Comparison of ENCODE assay signal across 20 mouse cellular contexts in genomic region chr13:64018586-64019141, GRCm38 (mm10).
DNase-seq lines count a peak whose midpoint lies in the region; ATAC-seq and TF ChIP-seq lines count a peak whose summit lies in the region.
"Had no signal": no experiment of that assay in that cellular context is flagged by ENCODE, and none has a peak within 500 bp of the region (broad histone marks: within the 10 kb centered on the region; RNA-seq: fewer than 3 reads in every experiment).

No protein-coding gene starts in this region.

- WGBS in forebrain, embryonic 15.5 days = 60% methylated on average over 10 of the region's 10 CpGs
- 90% methylated on average over 10 of the region's 10 CpGs for WGBS in forebrain, embryonic 12.5 days
- WGBS in stomach, embryonic 14.5 days = 66% methylated on average over 10 of the region's 10 CpGs
- 68% methylated on average over 10 of the region's 10 CpGs for WGBS in stomach, postnatal 0 days
- 59% methylated on average over 10 of the region's 10 CpGs for WGBS in stomach, embryonic 16.5 days

- peak; percentile 34 for ATAC-seq in forebrain, embryonic 15.5 days (replicated peaks)
- no peak for ATAC-seq in forebrain, embryonic 12.5 days (ENCODE audit: low FRiP score)
- no peak for ATAC-seq in stomach, embryonic 14.5 days (ENCODE audit: insufficient number of reproducible peaks, insufficient read depth, low FRiP score, low read depth)
- ATAC-seq in stomach, postnatal 0 days (ENCODE audit: low FRiP score, low TSS enrichment) = no peak
- no peak for ATAC-seq in stomach, embryonic 16.5 days (ENCODE audit: insufficient read depth, low FRiP score)

- H3K4me3 ChIP-seq in forebrain, embryonic 15.5 days = no peak overlapping the region
- no peak overlapping the region for H3K4me3 ChIP-seq in forebrain, embryonic 12.5 days (replicated peaks)
- H3K4me3 ChIP-seq in stomach, embryonic 14.5 days (ENCODE audit: low read depth, low read length) = no peak overlapping the region
- H3K4me3 ChIP-seq in stomach, postnatal 0 days (ENCODE audit: low read depth, low read length) = no peak overlapping the region
- no peak overlapping the region for H3K4me3 ChIP-seq in stomach, embryonic 16.5 days (replicated peaks; ENCODE audit: low read length)
- H3K4me3 ChIP-seq: heart, embryonic 15.5 days; hindbrain, embryonic 10.5 days; kidney, embryonic 15.5 days; limb, embryonic 13.5 days; liver, embryonic 15.5 days had no signal

- H3K9me3 ChIP-seq in forebrain, embryonic 15.5 days = no peaks in the 10 kb centered on the region
- no peaks in the 10 kb centered on the region for H3K9me3 ChIP-seq in forebrain, embryonic 12.5 days
- no peaks in the 10 kb centered on the region for H3K9me3 ChIP-seq in stomach, embryonic 14.5 days (ENCODE audit: control insufficient read depth, low read depth, low read length)
- no peaks in the 10 kb centered on the region for H3K9me3 ChIP-seq in stomach, postnatal 0 days (ENCODE audit: control insufficient read depth, low read length)
- H3K9me3 ChIP-seq in stomach, embryonic 16.5 days (replicated peaks; ENCODE audit: control insufficient read depth, low read length) = no peaks in the 10 kb centered on the region
- H3K9me3 ChIP-seq: heart, embryonic 15.5 days; hindbrain, embryonic 10.5 days; kidney, embryonic 15.5 days; limb, embryonic 13.5 days; liver, embryonic 15.5 days had no signal

- no peak overlapping the region for H3K9ac ChIP-seq in forebrain, embryonic 15.5 days (replicated peaks)
- H3K9ac ChIP-seq in forebrain, embryonic 12.5 days = no peak overlapping the region
- H3K9ac ChIP-seq in stomach, embryonic 14.5 days (replicated peaks; ENCODE audit: low read depth, low read length) = no peak overlapping the region
- no peak overlapping the region for H3K9ac ChIP-seq in stomach, postnatal 0 days (ENCODE audit: low read length)
- no peak overlapping the region for H3K9ac ChIP-seq in stomach, embryonic 16.5 days (ENCODE audit: low read length)
- H3K9ac ChIP-seq: heart, embryonic 15.5 days; kidney, embryonic 15.5 days; limb, embryonic 13.5 days; liver, embryonic 15.5 days had no signal

- H3K4me2 ChIP-seq in forebrain, embryonic 15.5 days (replicated peaks) = no peak overlapping the region
- no peak overlapping the region for H3K4me2 ChIP-seq in forebrain, embryonic 12.5 days
- H3K4me2 ChIP-seq in stomach, embryonic 14.5 days (replicated peaks; ENCODE audit: low read depth, low read length) = no peak overlapping the region
- H3K4me2 ChIP-seq in stomach, postnatal 0 days (replicated peaks; ENCODE audit: low read depth) = no peak overlapping the region
- no peak overlapping the region for H3K4me2 ChIP-seq in stomach, embryonic 16.5 days (ENCODE audit: low read depth, low read length)
- H3K4me2 ChIP-seq: heart, embryonic 15.5 days; kidney, embryonic 15.5 days; limb, embryonic 13.5 days; liver, embryonic 15.5 days had no signal

- no peaks in the 10 kb centered on the region for H3K36me3 ChIP-seq in forebrain, embryonic 15.5 days
- no peaks in the 10 kb centered on the region for H3K36me3 ChIP-seq in forebrain, embryonic 12.5 days (replicated peaks)
- H3K36me3 ChIP-seq in stomach, embryonic 14.5 days (ENCODE audit: control insufficient read depth, insufficient read depth, low read length) = no peaks in the 10 kb centered on the region
- H3K36me3 ChIP-seq in stomach, postnatal 0 days (ENCODE audit: control insufficient read depth, insufficient read depth, low read length) = no peaks in the 10 kb centered on the region
- H3K36me3 ChIP-seq in stomach, embryonic 16.5 days (ENCODE audit: control insufficient read depth, insufficient read depth, low read length) = no peaks in the 10 kb centered on the region
- H3K36me3 ChIP-seq: heart, embryonic 15.5 days; hindbrain, embryonic 10.5 days; kidney, embryonic 15.5 days; limb, embryonic 13.5 days; liver, embryonic 15.5 days had no signal

- no peak for TF ChIP-seq EP300 in stomach, postnatal 0 days (optimal IDR thresholded peaks at IDR 0.05)

- H3K27ac ChIP-seq in forebrain, embryonic 15.5 days (replicated peaks) = no peak overlapping the region
- H3K27ac ChIP-seq in forebrain, embryonic 12.5 days = no peak overlapping the region
- peak overlapping the region; percentile 34; the same call in 1 of the 2 replicates for H3K27ac ChIP-seq in stomach, embryonic 14.5 days (ENCODE audit: low read length)
- no peak overlapping the region for H3K27ac ChIP-seq in stomach, postnatal 0 days (replicated peaks)
- H3K27ac ChIP-seq in stomach, embryonic 16.5 days (ENCODE audit: low read length) = peak overlapping the region; percentile 48
- H3K27ac ChIP-seq: heart, embryonic 15.5 days; hindbrain, embryonic 10.5 days; kidney, embryonic 15.5 days; limb, embryonic 13.5 days; liver, embryonic 15.5 days had no signal

- DNase-seq in left cerebral cortex, postnatal 14 days (ENCODE audit: low spot score in 2 of 2) = peak; percentile 15 to 48
- DNase-seq in left cerebral cortex, adult 11 months (ENCODE audit: low spot score) = no peak
- DNase-seq in stomach, postnatal 0 days (ENCODE audit: low spot score) = no peak
- DNase-seq in MN1 (ENCODE audit: low spot score) = no peak
- DNase-seq: adrenal gland, postnatal 10 days; B cell, adult 2 months; cerebellum, adult 18-20 months; midbrain, embryonic 14.5 days; right cerebral cortex, adult 18-20 months; spleen, adult 18-20 months; thymus, postnatal 25 days had no signal

- peaks cover 29% of the 10 kb centered on the region for H3K4me1 ChIP-seq in forebrain, embryonic 15.5 days
- H3K4me1 ChIP-seq in forebrain, embryonic 12.5 days = peaks cover 10% of the 10 kb centered on the region
- peaks cover 24% of the 10 kb centered on the region; the same call in 1 of the 2 replicates for H3K4me1 ChIP-seq in stomach, embryonic 14.5 days (ENCODE audit: control insufficient read depth, insufficient read depth, low read length)
- no peaks in the 10 kb centered on the region; the same call in 1 of the 2 replicates for H3K4me1 ChIP-seq in stomach, postnatal 0 days (replicated peaks; ENCODE audit: control insufficient read depth, insufficient read depth)
- H3K4me1 ChIP-seq in stomach, embryonic 16.5 days (ENCODE audit: control insufficient read depth, insufficient read depth, low read length) = peaks cover 22% of the 10 kb centered on the region
- H3K4me1 ChIP-seq: liver, embryonic 15.5 days had no signal

- TF ChIP-seq CTCF in stomach, postnatal 0 days (IDR thresholded peaks at IDR 0.05; ENCODE audit: low read depth) = no peak

- H3K27me3 ChIP-seq in forebrain, embryonic 15.5 days = no peaks in the 10 kb centered on the region
- H3K27me3 ChIP-seq in forebrain, embryonic 12.5 days = no peaks in the 10 kb centered on the region
- no peaks in the 10 kb centered on the region for H3K27me3 ChIP-seq in stomach, embryonic 14.5 days (ENCODE audit: control insufficient read depth, insufficient read depth, low read length)
- no peaks in the 10 kb centered on the region for H3K27me3 ChIP-seq in stomach, postnatal 0 days (ENCODE audit: control insufficient read depth, insufficient read depth, low read length)
- H3K27me3 ChIP-seq in stomach, embryonic 16.5 days (ENCODE audit: control insufficient read depth, insufficient read depth, low read length) = no peaks in the 10 kb centered on the region
- H3K27me3 ChIP-seq: heart, embryonic 15.5 days; kidney, embryonic 15.5 days; limb, embryonic 13.5 days; liver, embryonic 15.5 days had no signal

- intact Hi-C loops in left cerebral cortex, postnatal 14 days (cut with DNase I) = no loop called here

Comparison
In these comparisons a context has a peak if more than half of its experiments do, and no peak if none do; other contexts are left out.
1. H3K27ac ChIP-seq: peak in stomach, embryonic 14.5 days (single experiment) and stomach, embryonic 16.5 days (single experiment); none in forebrain, embryonic 15.5 days (single experiment), forebrain, embryonic 12.5 days (single experiment) and stomach, postnatal 0 days (single experiment).
2. DNase-seq: peak in left cerebral cortex, postnatal 14 days (2 of 2); none in left cerebral cortex, adult 11 months (single experiment), stomach, postnatal 0 days (single experiment) and MN1 (single experiment).